Mouse (Mus musculus): ENCODE results near the gene Baz2b. TPM values are rescaled to one million over a fixed set of nuclear protein-coding genes. Genes with fewer than 3 reads are reported as not detected.

The Baz2b gene
- polyA plus RNA-seq, 1 experiment from 2014 or later, result 108 TPM

- Histone ChIP-seq H3K9ac (ENCODE audit: low read depth, low read length) (no peak overlapping the region), H3K9me3 (ENCODE audit: control insufficient read depth, low read length) (no peaks in the 10 kb centered on the region), H3K4me3 (ENCODE audit: low read depth, low read length) (no peak overlapping the region), H3K27ac (ENCODE audit: low read depth, low read length) (no peak overlapping the region), H3K4me1 (replicated peaks; ENCODE audit: control insufficient read depth, insufficient read depth, low read length) (no peaks in the 10 kb centered on the region; the same call in 1 of the 2 replicates), H3K27me3 (ENCODE audit: control insufficient read depth, insufficient read depth, low read length) (no peaks in the 10 kb centered on the region), H3K36me3 (ENCODE audit: control insufficient read depth, insufficient read depth, low read length) (no peaks in the 10 kb centered on the region), H3K4me2 (replicated peaks; ENCODE audit: low read depth, low read length) (no peak overlapping the region)
- 85% methylated on average over 9 of the region's 9 CpGs for WGBS
- DNase-seq (ENCODE audit: low spot score), result no peak
- ATAC-seq (ENCODE audit: low FRiP score), result no peak
Measured at GRCm38 (mm10) chr2:60050667-60051460, 158.8 kb downstream of the Baz2b start.

GRCm38 (mm10) chr2:60049889-60050288 lies 159.8 kb downstream of the Baz2b start:
- H3K4me2 ChIP-seq (replicated peaks; ENCODE audit: low read depth, low read length), result no peak overlapping the region
- no peak for DNase-seq (ENCODE audit: low spot score)
- H3K27ac ChIP-seq (ENCODE audit: low read depth, low read length), result no peak overlapping the region
- no peaks in the 10 kb centered on the region; the same call in 1 of the 2 replicates for H3K4me1 ChIP-seq (replicated peaks; ENCODE audit: control insufficient read depth, insufficient read depth, low read length)
- H3K9me3 ChIP-seq (ENCODE audit: control insufficient read depth, low read length), result no peaks in the 10 kb centered on the region
- ATAC-seq (ENCODE audit: low FRiP score), result no peak
- 89% methylated on average over 4 of the region's 4 CpGs for WGBS
- no peaks in the 10 kb centered on the region for H3K36me3 ChIP-seq (ENCODE audit: control insufficient read depth, insufficient read depth, low read length)
- no peak overlapping the region for H3K9ac ChIP-seq (ENCODE audit: low read depth, low read length)
- no peak overlapping the region for H3K4me3 ChIP-seq (ENCODE audit: low read depth, low read length)
- no peaks in the 10 kb centered on the region for H3K27me3 ChIP-seq (ENCODE audit: control insufficient read depth, insufficient read depth, low read length)

GRCm38 (mm10) chr2:60049351-60049750 lies 160.3 kb downstream of the Baz2b start:
- Histone ChIP-seq H3K9me3 (ENCODE audit: control insufficient read depth, low read length) (no peaks in the 10 kb centered on the region), H3K4me1 (replicated peaks; ENCODE audit: control insufficient read depth, insufficient read depth, low read length) (no peaks in the 10 kb centered on the region; the same call in 1 of the 2 replicates), H3K27ac (ENCODE audit: low read depth, low read length) (no peak overlapping the region), H3K4me2 (replicated peaks; ENCODE audit: low read depth, low read length) (no peak overlapping the region), H3K36me3 (ENCODE audit: control insufficient read depth, insufficient read depth, low read length) (no peaks in the 10 kb centered on the region), H3K4me3 (ENCODE audit: low read depth, low read length) (no peak overlapping the region), H3K9ac (ENCODE audit: low read depth, low read length) (no peak overlapping the region), H3K27me3 (ENCODE audit: control insufficient read depth, insufficient read depth, low read length) (no peaks in the 10 kb centered on the region)
- WGBS, result 91% methylated on average over 9 of the region's 9 CpGs
- ATAC-seq (ENCODE audit: low FRiP score) (no peak), DNase-seq (ENCODE audit: low spot score) (no peak)

- Histone ChIP-seq H3K27ac (ENCODE audit: low read depth, low read length) (no peak overlapping the region), H3K27me3 (ENCODE audit: control insufficient read depth, insufficient read depth, low read length) (no peaks in the 10 kb centered on the region), H3K9ac (ENCODE audit: low read depth, low read length) (no peak overlapping the region), H3K36me3 (ENCODE audit: control insufficient read depth, insufficient read depth, low read length) (no peaks in the 10 kb centered on the region), H3K4me2 (replicated peaks; ENCODE audit: low read depth, low read length) (no peak overlapping the region), H3K4me3 (ENCODE audit: low read depth, low read length) (no peak overlapping the region), H3K4me1 (replicated peaks; ENCODE audit: control insufficient read depth, insufficient read depth, low read length) (no peaks in the 10 kb centered on the region; the same call in 1 of the 2 replicates), H3K9me3 (ENCODE audit: control insufficient read depth, low read length) (no peaks in the 10 kb centered on the region)
- DNase-seq (ENCODE audit: low spot score) (no peak), ATAC-seq (ENCODE audit: low FRiP score) (no peak)
- WGBS, result 67% methylated on average over 1 of the region's 1 CpGs
Measured at GRCm38 (mm10) chr2:60045995-60046394, 163.6 kb downstream of the Baz2b start.

- Histone ChIP-seq H3K9me3 (ENCODE audit: control insufficient read depth, low read length) (no peaks in the 10 kb centered on the region), H3K4me1 (replicated peaks; ENCODE audit: control insufficient read depth, insufficient read depth, low read length) (no peaks in the 10 kb centered on the region; the same call in 1 of the 2 replicates), H3K9ac (ENCODE audit: low read depth, low read length) (no peak overlapping the region), H3K27me3 (ENCODE audit: control insufficient read depth, insufficient read depth, low read length) (no peaks in the 10 kb centered on the region), H3K4me2 (replicated peaks; ENCODE audit: low read depth, low read length) (no peak overlapping the region), H3K27ac (ENCODE audit: low read depth, low read length) (no peak overlapping the region), H3K4me3 (ENCODE audit: low read depth, low read length) (no peak overlapping the region), H3K36me3 (ENCODE audit: control insufficient read depth, insufficient read depth, low read length) (no peaks in the 10 kb centered on the region)
- DNase-seq (ENCODE audit: low spot score), result no peak
- no peak for ATAC-seq (ENCODE audit: low FRiP score)
Measured at GRCm38 (mm10) chr2:60044988-60045387, 164.7 kb downstream of the Baz2b start.

GRCm38 (mm10) chr2:60044540-60044939 lies 165.1 kb downstream of the Baz2b start:
- no peaks in the 10 kb centered on the region for H3K9me3 ChIP-seq (ENCODE audit: control insufficient read depth, low read length)
- H3K4me2 ChIP-seq (replicated peaks; ENCODE audit: low read depth, low read length), result no peak overlapping the region
- ATAC-seq (ENCODE audit: low FRiP score) (no peak), DNase-seq (ENCODE audit: low spot score) (no peak)
- H3K27me3 ChIP-seq (ENCODE audit: control insufficient read depth, insufficient read depth, low read length), result no peaks in the 10 kb centered on the region
- H3K36me3 ChIP-seq (ENCODE audit: control insufficient read depth, insufficient read depth, low read length), result no peaks in the 10 kb centered on the region
- H3K4me3 ChIP-seq (ENCODE audit: low read depth, low read length), result no peak overlapping the region
- H3K9ac ChIP-seq (ENCODE audit: low read depth, low read length), result no peak overlapping the region
- WGBS, result 72% methylated on average over 2 of the region's 2 CpGs
- no peaks in the 10 kb centered on the region; the same call in 1 of the 2 replicates for H3K4me1 ChIP-seq (replicated peaks; ENCODE audit: control insufficient read depth, insufficient read depth, low read length)
- H3K27ac ChIP-seq (ENCODE audit: low read depth, low read length), result no peak overlapping the region

- DNase-seq (ENCODE audit: low spot score) (no peak), ATAC-seq (ENCODE audit: low FRiP score) (no peak)
- Histone ChIP-seq H3K27ac (ENCODE audit: low read depth, low read length) (0 out of 2 replicates have a peak overlapping the region, but pooled peaks have one; percentile 24), H3K9ac (ENCODE audit: low read depth, low read length) (no peak overlapping the region), H3K27me3 (ENCODE audit: control insufficient read depth, insufficient read depth, low read length) (no peaks in the 10 kb centered on the region), H3K4me1 (replicated peaks; ENCODE audit: control insufficient read depth, insufficient read depth, low read length) (no peaks in the 10 kb centered on the region), H3K4me3 (ENCODE audit: low read depth, low read length) (no peak overlapping the region), H3K36me3 (ENCODE audit: control insufficient read depth, insufficient read depth, low read length) (no peaks in the 10 kb centered on the region), H3K9me3 (ENCODE audit: control insufficient read depth, low read length) (no peaks in the 10 kb centered on the region), H3K4me2 (replicated peaks; ENCODE audit: low read depth, low read length) (no peak overlapping the region)
- WGBS, result 73% methylated on average over 12 of the region's 12 CpGs
Measured at GRCm38 (mm10) chr2:60042699-60043098, 166.9 kb downstream of the Baz2b start.

- no peak for DNase-seq (ENCODE audit: low spot score)
- H3K9me3 ChIP-seq (ENCODE audit: control insufficient read depth, low read length), result no peaks in the 10 kb centered on the region
- no peak overlapping the region for H3K4me2 ChIP-seq (replicated peaks; ENCODE audit: low read depth, low read length)
- 90% methylated on average over 4 of the region's 4 CpGs for whole genome bisulfite sequencing
- no peaks in the 10 kb centered on the region for H3K36me3 ChIP-seq (ENCODE audit: control insufficient read depth, insufficient read depth, low read length)
- no peak for ATAC-seq (ENCODE audit: low FRiP score)
- no peaks in the 10 kb centered on the region for H3K27me3 ChIP-seq (ENCODE audit: control insufficient read depth, insufficient read depth, low read length)
- peaks cover 3% of the 10 kb centered on the region; the same call in 1 of the 2 replicates for H3K4me1 ChIP-seq (replicated peaks; ENCODE audit: control insufficient read depth, insufficient read depth, low read length)
- no peak overlapping the region for H3K27ac ChIP-seq (ENCODE audit: low read depth, low read length)
- H3K9ac ChIP-seq (ENCODE audit: low read depth, low read length), result no peak overlapping the region
- H3K4me3 ChIP-seq (ENCODE audit: low read depth, low read length), result no peak overlapping the region
Measured at GRCm38 (mm10) chr2:60041485-60042274, 168.0 kb downstream of the Baz2b start.
